Mouse (Mus musculus) 3134 (cell line): ENCODE measurements around the gene Rexo4.
A peak's percentile ranks its signal among the peaks of the same experiment; 100 is the strongest.

ENCODE experiments used
- DNase-seq: peaks from one replicate; pipeline ENCODE4 v3.0.0-alpha.2; 2011; ENCODE audit warnings: low spot score; ENCODE audit not compliant: insufficient read length; ENCODE audit errors: extremely low read depth

Rexo4 gene

GRCm38 (mm10) chr2:26950411-26950810, 13.8 kb downstream of the Rexo4 start:
- DNase-seq = no peak

- no peak for DNase-seq
Measured at GRCm38 (mm10) chr2:26943253-26943652, 20.9 kb downstream of the Rexo4 start.

- no peak for DNase-seq
Measured at GRCm38 (mm10) chr2:26941539-26941938, 22.6 kb downstream of the Rexo4 start.

GRCm38 (mm10) chr2:26936425-26936824, 27.8 kb downstream of the Rexo4 start:
- DNase-seq = no peak

- no peak for DNase-seq
Measured at GRCm38 (mm10) chr2:26935286-26935685, 28.9 kb downstream of the Rexo4 start.

- DNase-seq = peak; percentile 90
Measured at GRCm38 (mm10) chr2:26933304-26934055, 30.7 kb downstream of the Rexo4 start, which contains the start of the genes Surf4 and Stkld1. Gene Surf4, minus strand, starts transcription at chr2:26933928. Gene Stkld1, plus strand, starts transcription at chr2:26934047.

- DNase-seq = peak; percentile 61
Measured at GRCm38 (mm10) chr2:26932473-26933303, 31.5 kb downstream of the Rexo4 start.

GRCm38 (mm10) chr2:26930390-26930789, 33.8 kb downstream of the Rexo4 start:
- DNase-seq = peak; percentile 44

- no peak for DNase-seq
Measured at GRCm38 (mm10) chr2:26927745-26928476, 36.3 kb downstream of the Rexo4 start.

- no peak for DNase-seq
Measured at GRCm38 (mm10) chr2:26921784-26922183, 42.4 kb downstream of the Rexo4 start.

GRCm38 (mm10) chr2:26920190-26920855, 43.9 kb downstream of the Rexo4 start:
- no peak for DNase-seq

GRCm38 (mm10) chr2:26919684-26920083, 44.5 kb downstream of the Rexo4 start:
- no peak for DNase-seq

- no peak for DNase-seq
Measured at GRCm38 (mm10) chr2:26916738-26917137, 47.4 kb downstream of the Rexo4 start.

GRCm38 (mm10) chr2:26915927-26916728, 48.1 kb downstream of the Rexo4 start, which contains the start of the genes Surf2 and Surf1:
Gene Surf2, plus strand, starts transcription at chr2:26916367.
Gene Surf1, minus strand, starts transcription at chr2:26916530.
- DNase-seq = peak; percentile 87

- no peak for DNase-seq
Measured at GRCm38 (mm10) chr2:26914148-26914941, 49.8 kb downstream of the Rexo4 start.

- no peak for DNase-seq
Measured at GRCm38 (mm10) chr2:26913416-26914147, 50.6 kb downstream of the Rexo4 start.

- no peak for DNase-seq
Measured at GRCm38 (mm10) chr2:26912253-26912770, 51.9 kb downstream of the Rexo4 start.
